Mouse (Mus musculus): Measurements from ENCODE around the gene Naa25. TPM values are rescaled to one million over a fixed set of nuclear protein-coding genes. Genes with fewer than 3 reads are reported as not detected.

The Naa25 gene
- 1.7 and 5.3 TPM in 2 replicates for polyA plus RNA-seq (2012; ENCODE audit: low replicate concordance)

DNA sequence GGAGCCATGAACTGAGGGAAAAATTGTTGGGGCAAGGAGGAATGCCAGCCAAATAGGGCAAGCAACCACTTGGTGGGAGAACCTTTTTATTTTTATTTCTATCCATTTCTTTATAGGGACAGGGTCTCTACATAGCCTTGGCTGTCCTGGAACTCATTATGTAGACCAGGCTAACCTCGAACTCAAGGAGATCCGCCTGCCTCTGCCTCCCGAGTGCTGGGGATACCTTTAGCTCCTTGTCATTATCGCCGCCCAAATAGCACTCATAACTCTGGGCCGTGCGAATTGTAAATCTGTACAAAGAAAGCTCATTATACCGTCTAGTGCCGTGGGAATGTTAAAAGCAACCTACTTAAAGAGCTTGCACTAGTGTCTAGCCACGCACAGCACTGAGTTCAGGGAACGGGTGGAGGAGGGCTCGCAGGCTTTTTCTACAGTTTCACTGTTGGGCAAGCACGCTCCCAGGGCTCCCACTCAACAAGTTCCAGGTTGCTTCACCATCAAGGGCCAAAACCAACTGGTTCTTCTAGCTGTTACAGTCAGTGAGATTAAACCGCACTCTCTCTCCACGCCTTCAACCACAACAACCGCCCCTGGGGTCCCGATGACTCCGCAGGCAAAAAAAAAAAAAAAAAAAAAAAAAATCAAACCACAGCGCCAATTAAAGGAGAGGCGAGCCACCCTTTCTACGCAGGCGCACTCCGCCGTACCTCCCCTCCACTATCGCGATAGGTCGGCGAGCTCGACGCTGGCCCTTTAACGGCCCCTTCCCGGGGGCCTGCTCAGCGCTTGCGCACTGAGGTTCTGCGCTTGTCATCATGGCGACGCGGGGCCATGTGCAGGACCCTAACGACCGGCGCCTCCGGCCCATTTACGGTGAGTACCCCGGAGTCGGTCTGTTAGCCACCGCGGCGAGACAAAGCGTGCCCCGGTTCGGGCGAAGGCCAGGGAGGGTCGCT is at the start of gene Naa25:
Gene Naa25 (plus strand): TSS at position 750 of the 959 bp plus-strand sequence.

GRCm38 (mm10) chr5:121385461-121386119 is 12.1 kb upstream of the Naa25 start, which contains the start of gene Trafd1:
Gene Trafd1, minus strand, starts transcription at chr5:121385632.

GRCm38 (mm10) chr5:121451644-121452025 is 53.9 kb downstream of the Naa25 start, which contains the start of gene Tmem116:
Gene Tmem116, plus strand, starts transcription at chr5:121451893.

DNA sequence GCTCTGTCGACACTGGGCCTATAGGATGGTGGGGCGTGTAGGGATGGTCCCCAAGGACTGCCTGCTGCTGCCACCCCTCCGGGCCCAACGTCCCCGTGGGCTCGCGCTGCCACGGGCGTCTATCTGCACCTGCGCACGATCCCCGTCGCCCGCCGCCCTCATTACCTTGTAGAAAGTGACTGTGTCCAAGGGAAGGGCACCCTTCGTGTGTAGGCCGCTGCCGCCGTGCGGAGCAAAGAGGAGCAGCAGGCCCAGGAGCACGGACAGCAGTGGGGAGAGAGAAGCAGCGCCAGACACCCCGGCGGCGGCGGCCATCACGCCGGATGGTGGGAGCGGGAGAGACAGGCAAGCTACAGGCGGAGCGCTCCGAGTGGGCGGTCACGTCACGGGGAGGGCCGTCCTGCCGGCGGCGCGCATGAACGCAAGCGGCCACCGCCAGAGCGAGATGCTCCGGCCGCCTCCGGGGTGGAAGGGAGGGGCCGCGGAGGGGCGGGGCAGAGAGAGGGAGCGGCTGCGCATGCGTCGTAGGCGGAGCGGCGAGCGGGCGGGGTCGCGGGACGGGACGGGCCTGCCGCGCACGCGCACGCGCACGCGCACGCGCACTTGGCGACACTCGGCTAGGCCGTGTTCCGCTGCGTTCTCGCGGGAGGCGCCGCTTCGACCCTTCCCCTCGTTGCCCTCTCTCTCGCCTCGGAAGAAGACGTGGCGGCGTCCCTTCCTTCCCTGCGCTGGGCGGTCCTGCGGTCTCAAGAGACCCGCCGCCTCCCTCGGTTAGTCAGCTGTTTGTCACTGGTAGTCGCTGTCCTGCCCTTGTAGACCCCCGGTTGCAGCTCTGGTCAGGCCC is 54.5 kb downstream of the Naa25 start, which contains the start of gene Erp29:
Gene Erp29 (minus strand): TSS at position 481 of the 844 bp plus-strand sequence.

Other genes with a start within 250 kb of the Naa25 start
- gene Ptpn11, start 206.5 kb upstream of the Naa25 start, polyA plus RNA-seq (2012; ENCODE audit: low replicate concordance), result 22.3 and 36.3 TPM in 2 replicates
- 52.1 and 249 TPM in 2 replicates for gene Rpl6, start 193.5 kb upstream of the Naa25 start, polyA plus RNA-seq (2012; ENCODE audit: low replicate concordance)
- 12.7 and 39.5 TPM in 2 replicates for gene Hectd4, start 177.7 kb upstream of the Naa25 start, polyA plus RNA-seq (2012; ENCODE audit: low replicate concordance)
- gene Trafd1, start 12.3 kb upstream of the Naa25 start, polyA plus RNA-seq (2012; ENCODE audit: low replicate concordance), result 15.5 and 31.7 TPM in 2 replicates
- 0.27 and 1.1 TPM in 2 replicates for gene Tmem116, start 54.0 kb downstream of the Naa25 start, polyA plus RNA-seq (2012; ENCODE audit: low replicate concordance)
- 380 and 386 TPM in 2 replicates for gene Erp29, start 54.6 kb downstream of the Naa25 start, polyA plus RNA-seq (2012; ENCODE audit: low replicate concordance)
- gene Adam1b, start 105.5 kb downstream of the Naa25 start, polyA plus RNA-seq (2012; ENCODE audit: low replicate concordance), result not detected in 2 replicates
- gene Adam1a, start 147.5 kb downstream of the Naa25 start, polyA plus RNA-seq (2012; ENCODE audit: low replicate concordance), result 0.09 and 0.36 TPM in 2 replicates
- not detected in 2 replicates for gene Gm42878, start 147.5 kb downstream of the Naa25 start, polyA plus RNA-seq (2012; ENCODE audit: low replicate concordance)
- 24.9 and 74.3 TPM in 2 replicates for gene Mapkapk5, start 148.0 kb downstream of the Naa25 start, polyA plus RNA-seq (2012; ENCODE audit: low replicate concordance)
- 271 and 273 TPM in 2 replicates for gene Aldh2, start 195.9 kb downstream of the Naa25 start, polyA plus RNA-seq (2012; ENCODE audit: low replicate concordance)
- 0.84 and 0.98 TPM in 2 replicates for gene Acad12, start 221.0 kb downstream of the Naa25 start, polyA plus RNA-seq (2012; ENCODE audit: low replicate concordance)